Mouse (Mus musculus) kidney, adult 2 months (tissue): ENCODE results near the gene Pyroxd1.

Experiments used
- CTCF ChIP-seq: fragments of 200-500 bp; conservative IDR thresholded peaks from 2 replicates; pipeline ENCODE4 v1.5.1; 2011; ENCODE audit warnings: low read depth, mild to moderate bottlenecking, control low read depth, low read length, moderate library complexity, mixed read lengths; ENCODE audit not compliant: insufficient read depth, insufficient read length
- POLR2A ChIP-seq: fragments of 200-500 bp; IDR thresholded peaks from one replicate; pipeline ENCODE4 v1.6.1; 2011; ENCODE audit warnings: low read depth, low read length, control low read depth

DNA sequence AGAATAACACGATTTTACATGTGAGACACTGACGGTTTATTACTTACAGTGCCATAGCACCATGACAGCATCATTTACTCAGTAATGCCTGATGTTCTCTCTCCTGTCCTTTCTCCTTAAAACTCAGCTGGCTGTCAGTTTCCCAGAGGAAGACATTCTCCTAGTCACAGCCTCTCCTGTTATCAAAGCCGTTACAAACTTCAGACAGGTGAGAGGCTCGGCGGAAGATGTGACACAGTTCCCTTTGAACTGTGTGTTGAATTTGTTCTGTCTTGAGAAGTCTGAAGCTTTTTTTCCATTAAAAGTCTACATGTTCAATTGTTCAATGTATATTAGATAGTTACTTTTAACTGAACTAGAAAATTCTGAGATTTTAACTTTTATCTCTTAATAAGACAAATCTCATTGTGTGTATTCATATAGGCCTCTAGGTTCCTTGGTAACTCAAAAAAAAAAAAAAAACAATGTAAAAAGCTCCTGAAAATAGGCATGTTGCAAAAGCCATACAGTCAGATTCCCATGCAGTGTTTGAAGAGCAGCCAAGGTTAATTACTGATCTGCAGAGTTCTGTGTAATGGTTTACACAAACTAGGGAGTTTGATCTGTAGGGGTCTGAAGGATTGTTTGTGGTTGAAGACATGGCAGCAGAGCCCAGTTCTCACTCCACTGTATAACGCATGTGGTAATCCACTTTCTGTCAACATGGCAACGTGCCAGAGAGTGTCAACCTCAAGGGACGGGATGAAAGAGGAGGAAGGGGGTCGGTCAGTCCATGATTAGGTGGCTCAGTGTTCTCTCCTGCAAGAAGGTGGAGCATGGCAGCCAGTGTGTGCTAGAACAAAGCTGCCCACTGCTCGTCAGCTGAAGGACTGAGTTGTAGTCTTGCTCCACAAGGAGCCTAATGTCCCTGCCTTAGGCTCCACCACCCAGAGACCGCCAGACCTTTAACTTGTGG, 2.3 kb downstream of the Pyroxd1 start:
- no peak for TF ChIP-seq CTCF
- no peak for TF ChIP-seq POLR2A
